Mouse (Mus musculus): ENCODE measurements around the gene Srebf2. TPM values are rescaled to one million over a fixed set of nuclear protein-coding genes. Genes with fewer than 3 reads are reported as not detected.
"Not testable (repeated sequence)": the region's sequence is repeated elsewhere in the genome, so short reads cannot be mapped to it uniquely, and the experiment has no call there.

The Srebf2 gene
- total RNA-seq, 2 experiments from 2014 or later = 36.2 to 40.7 TPM

GRCm38 (mm10) chr15:82244805-82245161 lies 97.8 kb downstream of the Srebf2 start:
- not testable (repeated sequence) for ATAC-seq (replicated peaks; ENCODE audit: low FRiP score, poor library complexity, severe bottlenecking)

DNA sequence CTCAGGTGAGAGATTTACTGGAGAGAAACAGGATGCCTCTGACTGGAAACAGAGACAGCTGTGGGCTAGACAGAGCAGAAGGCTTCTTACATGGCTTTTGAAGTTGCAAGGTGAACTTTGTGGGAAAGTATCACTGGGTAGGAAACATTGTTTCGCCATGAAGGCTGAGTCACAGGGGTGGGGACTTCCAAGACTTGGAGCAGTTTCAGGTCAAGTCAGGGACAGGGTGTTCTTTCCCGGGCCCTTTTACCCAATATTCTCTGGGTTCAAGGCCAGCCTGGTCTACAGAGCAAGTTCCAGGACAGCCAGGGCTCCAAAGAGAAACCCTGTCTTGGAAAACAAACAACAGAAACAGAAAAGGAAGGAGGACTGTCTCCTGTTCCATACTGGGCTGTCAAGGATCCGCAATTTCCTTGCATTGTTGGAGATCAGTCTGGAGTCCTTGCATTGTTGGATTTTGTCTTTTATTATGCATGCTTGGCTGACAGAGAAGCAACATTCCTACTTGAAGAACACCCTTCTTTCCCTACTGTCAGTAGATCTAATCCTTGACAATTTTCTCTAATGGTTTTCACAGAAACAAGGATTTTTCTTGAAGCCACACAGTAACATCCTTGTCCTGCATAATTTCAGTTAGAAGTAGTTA lies 100.3 kb downstream of the Srebf2 start:
- no peak for ATAC-seq (replicated peaks; ENCODE audit: low FRiP score, poor library complexity, severe bottlenecking)

DNA sequence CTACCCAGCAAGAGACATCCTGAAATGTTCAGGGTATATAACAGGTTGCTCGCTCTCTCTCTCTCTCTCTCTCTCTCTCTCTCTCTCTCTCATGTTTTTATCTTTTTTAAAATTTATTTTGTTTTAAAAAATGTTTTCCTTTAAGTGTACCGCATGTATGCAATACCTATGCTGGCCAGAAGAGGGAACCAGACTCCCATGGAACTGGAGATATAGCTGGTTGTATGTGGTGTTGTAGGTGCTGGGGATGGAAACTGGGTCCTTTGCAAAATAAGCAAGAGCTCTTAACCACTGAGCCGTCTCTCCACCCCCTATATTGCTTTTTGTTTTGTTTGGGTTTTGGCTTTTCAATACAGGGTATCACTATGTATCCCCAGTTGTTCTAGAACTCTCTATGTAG lies 104.6 kb downstream of the Srebf2 start:
- no peak for ATAC-seq (replicated peaks; ENCODE audit: low FRiP score, poor library complexity, severe bottlenecking)

DNA sequence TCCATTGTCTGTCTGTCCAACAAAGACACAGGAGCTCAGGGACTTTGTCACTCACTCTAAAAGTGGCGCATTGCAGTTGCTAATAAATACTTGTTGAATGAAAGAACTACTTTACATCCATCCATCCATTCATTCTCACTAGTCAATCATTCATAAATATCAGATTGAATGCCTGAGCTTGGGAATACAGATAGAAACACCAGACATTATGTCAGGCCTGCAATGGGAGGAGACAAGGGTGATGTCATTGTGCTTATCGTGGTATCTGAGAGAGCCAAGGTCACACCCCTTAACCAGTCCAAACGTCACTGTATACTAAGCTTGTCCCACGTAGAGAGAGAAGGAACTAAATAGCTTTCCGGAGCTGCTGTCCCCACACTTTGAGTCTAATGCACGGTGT lies 105.1 kb downstream of the Srebf2 start, which contains the start of gene 1500009C09Rik:
Gene 1500009C09Rik, plus strand, starts transcription at position 301 of the 400 bp plus-strand sequence.
- ATAC-seq (replicated peaks; ENCODE audit: low FRiP score, poor library complexity, severe bottlenecking) = no peak

Other genes starting within 250 kb of the Srebf2 start
- 1.1 and 6.7 TPM in 2 replicates for gene Polr3h, start 220.9 kb upstream of the Srebf2 start, total RNA-seq (2015; ENCODE audit: low replicate concordance)
- gene Polr3h, start 220.9 kb upstream of the Srebf2 start, total RNA-seq (2017; ENCODE audit: low replicate concordance) = 6.0 and 9.1 TPM in 2 replicates
- not detected in 2 replicates for gene Csdc2, start 210.4 kb upstream of the Srebf2 start, total RNA-seq (2015; ENCODE audit: low replicate concordance)
- gene Csdc2, start 210.4 kb upstream of the Srebf2 start, total RNA-seq (2017; ENCODE audit: low replicate concordance) = not detected in 2 replicates
- 17.6 and 18.0 TPM in 2 replicates for gene Pmm1, start 186.3 kb upstream of the Srebf2 start, total RNA-seq (2015; ENCODE audit: low replicate concordance)
- 9.4 and 14.2 TPM in 2 replicates for gene Pmm1, start 186.3 kb upstream of the Srebf2 start, total RNA-seq (2017; ENCODE audit: low replicate concordance)
- gene 1700029P11Rik, start 166.6 kb upstream of the Srebf2 start, total RNA-seq (2015; ENCODE audit: low replicate concordance) = not detected in 2 replicates
- gene 1700029P11Rik, start 166.6 kb upstream of the Srebf2 start, total RNA-seq (2017; ENCODE audit: low replicate concordance) = not detected in 2 replicates
- 64.9 and 89.3 TPM in 2 replicates for gene Xrcc6, start 159.3 kb upstream of the Srebf2 start, total RNA-seq (2015; ENCODE audit: low replicate concordance)
- 104 and 112 TPM in 2 replicates for gene Xrcc6, start 159.3 kb upstream of the Srebf2 start, total RNA-seq (2017; ENCODE audit: low replicate concordance)
- 21.0 and 34.2 TPM in 2 replicates for gene Desi1, start 113.3 kb upstream of the Srebf2 start, total RNA-seq (2015; ENCODE audit: low replicate concordance)
- gene Desi1, start 113.3 kb upstream of the Srebf2 start, total RNA-seq (2017; ENCODE audit: low replicate concordance) = 7.9 and 10.7 TPM in 2 replicates
- gene Snu13, start 99.6 kb upstream of the Srebf2 start, total RNA-seq (2015; ENCODE audit: low replicate concordance) = 62.7 and 97.3 TPM in 2 replicates
- 46.7 and 52.1 TPM in 2 replicates for gene Snu13, start 99.6 kb upstream of the Srebf2 start, total RNA-seq (2017; ENCODE audit: low replicate concordance)
- gene 4930407I10Rik, start 88.0 kb upstream of the Srebf2 start, total RNA-seq (2015; ENCODE audit: low replicate concordance) = not detected in 2 replicates
- not detected in 2 replicates for gene 4930407I10Rik, start 88.0 kb upstream of the Srebf2 start, total RNA-seq (2017; ENCODE audit: low replicate concordance)
- not detected in 2 replicates for gene Mei1, start 77.2 kb upstream of the Srebf2 start, total RNA-seq (2015; ENCODE audit: low replicate concordance)
- gene Mei1, start 77.2 kb upstream of the Srebf2 start, total RNA-seq (2017; ENCODE audit: low replicate concordance) = not detected in 2 replicates
- gene Ccdc134, start 19.3 kb upstream of the Srebf2 start, total RNA-seq (2015; ENCODE audit: low replicate concordance) = 2.9 and 12.6 TPM in 2 replicates
- gene Ccdc134, start 19.3 kb upstream of the Srebf2 start, total RNA-seq (2017; ENCODE audit: low replicate concordance) = 5.5 and 5.8 TPM in 2 replicates
- not detected in 2 replicates for gene Shisa8, start 65.6 kb downstream of the Srebf2 start, total RNA-seq (2015; ENCODE audit: low replicate concordance)
- gene Shisa8, start 65.6 kb downstream of the Srebf2 start, total RNA-seq (2017; ENCODE audit: low replicate concordance) = not detected in 2 replicates
- gene Tnfrsf13c, start 77.2 kb downstream of the Srebf2 start, total RNA-seq (2015; ENCODE audit: low replicate concordance) = 13.4 and 15.5 TPM in 2 replicates
- 6.7 and 11.9 TPM in 2 replicates for gene Tnfrsf13c, start 77.2 kb downstream of the Srebf2 start, total RNA-seq (2017; ENCODE audit: low replicate concordance)
- gene Cenpm, start 97.6 kb downstream of the Srebf2 start, total RNA-seq (2015; ENCODE audit: low replicate concordance) = 50.7 and 56.2 TPM in 2 replicates
- gene Cenpm, start 97.6 kb downstream of the Srebf2 start, total RNA-seq (2017; ENCODE audit: low replicate concordance) = 11.6 and 36.7 TPM in 2 replicates
- not detected in 2 replicates for gene 1500009C09Rik, start 105.2 kb downstream of the Srebf2 start, total RNA-seq (2015; ENCODE audit: low replicate concordance)
- gene 1500009C09Rik, start 105.2 kb downstream of the Srebf2 start, total RNA-seq (2017; ENCODE audit: low replicate concordance) = not detected in 2 replicates
- gene Sept3, start 127.7 kb downstream of the Srebf2 start, total RNA-seq (2015; ENCODE audit: low replicate concordance) = not detected in 2 replicates
- not detected in 2 replicates for gene Sept3, start 127.7 kb downstream of the Srebf2 start, total RNA-seq (2017; ENCODE audit: low replicate concordance)
- not detected in 2 replicates for gene Wbp2nl, start 151.8 kb downstream of the Srebf2 start, total RNA-seq (2015; ENCODE audit: low replicate concordance)
- gene Wbp2nl, start 151.8 kb downstream of the Srebf2 start, total RNA-seq (2017; ENCODE audit: low replicate concordance) = not detected in 2 replicates
- 119 and 154 TPM in 2 replicates for gene Naga, start 191.7 kb downstream of the Srebf2 start, total RNA-seq (2015; ENCODE audit: low replicate concordance)
- 62.6 and 69.7 TPM in 2 replicates for gene Naga, start 191.7 kb downstream of the Srebf2 start, total RNA-seq (2017; ENCODE audit: low replicate concordance)
- gene Pheta2, start 191.8 kb downstream of the Srebf2 start, total RNA-seq (2015; ENCODE audit: low replicate concordance) = 88.4 and 89.0 TPM in 2 replicates
- gene Pheta2, start 191.8 kb downstream of the Srebf2 start, total RNA-seq (2017; ENCODE audit: low replicate concordance) = 85.0 and 97.9 TPM in 2 replicates
- gene Smdt1, start 191.8 kb downstream of the Srebf2 start, total RNA-seq (2015; ENCODE audit: low replicate concordance) = 137 and 202 TPM in 2 replicates
- gene Smdt1, start 191.8 kb downstream of the Srebf2 start, total RNA-seq (2017; ENCODE audit: low replicate concordance) = 52.8 and 71.0 TPM in 2 replicates
- gene Ndufa6, start 207.1 kb downstream of the Srebf2 start, total RNA-seq (2015; ENCODE audit: low replicate concordance) = 91.4 and 203 TPM in 2 replicates
- 31.5 and 64.6 TPM in 2 replicates for gene Ndufa6, start 207.1 kb downstream of the Srebf2 start, total RNA-seq (2017; ENCODE audit: low replicate concordance)
- gene Cyp2d22, start 233.1 kb downstream of the Srebf2 start, total RNA-seq (2015; ENCODE audit: low replicate concordance) = not detected in 2 replicates
- gene Cyp2d22, start 233.1 kb downstream of the Srebf2 start, total RNA-seq (2017; ENCODE audit: low replicate concordance) = not detected in 2 replicates
- not detected in 2 replicates for gene Cyp2d11, start 246.8 kb downstream of the Srebf2 start, total RNA-seq (2015; ENCODE audit: low replicate concordance)
- gene Cyp2d11, start 246.8 kb downstream of the Srebf2 start, total RNA-seq (2017; ENCODE audit: low replicate concordance) = not detected in 2 replicates